Mouse (Mus musculus): Measurements from ENCODE around the gene Optn.
"Not testable (repeated sequence)": the region's sequence is repeated elsewhere in the genome, so short reads cannot be mapped to it uniquely, and the experiment has no call there.

Gene Optn

GRCm38 (mm10) chr2:5063299-5064205 is at the start of gene Optn:
Optn (minus strand) TSS chr2:5064051.
- peak; percentile 40 for DNase-seq (ENCODE audit: low read depth, low spot score)

GRCm38 (mm10) chr2:5112785-5113291 is 49.0 kb upstream of the Optn start:
- no peak for DNase-seq (ENCODE audit: low read depth, low spot score)

- no peak for DNase-seq (ENCODE audit: low read depth, low spot score)
Observed at GRCm38 (mm10) chr2:5102891-5103290, 39.0 kb upstream of the Optn start.

GRCm38 (mm10) chr2:5101743-5102245 is 37.9 kb upstream of the Optn start:
- no peak for DNase-seq (ENCODE audit: low read depth, low spot score)

- DNase-seq (ENCODE audit: low read depth, low spot score): peak; percentile 19
Observed at GRCm38 (mm10) chr2:5099176-5099575, 35.3 kb upstream of the Optn start.

GRCm38 (mm10) chr2:5097786-5098445 is 34.1 kb upstream of the Optn start:
- DNase-seq (ENCODE audit: low read depth, low spot score): no peak

GRCm38 (mm10) chr2:5095316-5095715 is 31.5 kb upstream of the Optn start:
- peak; percentile 84 for DNase-seq (ENCODE audit: low read depth, low spot score)

GRCm38 (mm10) chr2:5094876-5095275 is 31.0 kb upstream of the Optn start:
- peak; percentile 85 for DNase-seq (ENCODE audit: low read depth, low spot score)

GRCm38 (mm10) chr2:5090385-5090784 is 26.5 kb upstream of the Optn start:
- peak; percentile 68 for DNase-seq (ENCODE audit: low read depth, low spot score)

- no peak for DNase-seq (ENCODE audit: low read depth, low spot score)
Observed at GRCm38 (mm10) chr2:5087667-5088066, 23.8 kb upstream of the Optn start.

- DNase-seq (ENCODE audit: low read depth, low spot score): no peak
Observed at GRCm38 (mm10) chr2:5083739-5084138, 19.9 kb upstream of the Optn start.

GRCm38 (mm10) chr2:5080053-5080787 is 16.4 kb upstream of the Optn start:
- peak; percentile 80 for DNase-seq (ENCODE audit: low read depth, low spot score)

- no peak for DNase-seq (ENCODE audit: low read depth, low spot score)
Observed at GRCm38 (mm10) chr2:5077937-5078336, 14.1 kb upstream of the Optn start.

GRCm38 (mm10) chr2:5077490-5077889 is 13.6 kb upstream of the Optn start:
- no peak for DNase-seq (ENCODE audit: low read depth, low spot score)

- DNase-seq (ENCODE audit: low read depth, low spot score): no peak
Observed at GRCm38 (mm10) chr2:5075856-5076255, 12.0 kb upstream of the Optn start.

GRCm38 (mm10) chr2:5075432-5075831 is 11.6 kb upstream of the Optn start:
- DNase-seq (ENCODE audit: low read depth, low spot score): no peak

GRCm38 (mm10) chr2:5073785-5074184 is 9.9 kb upstream of the Optn start:
- DNase-seq (ENCODE audit: low read depth, low spot score): no peak

- peak; percentile 66 for DNase-seq (ENCODE audit: low read depth, low spot score)
Observed at GRCm38 (mm10) chr2:5067951-5068350, 4.1 kb upstream of the Optn start.

- not testable (repeated sequence) for DNase-seq (ENCODE audit: low read depth, low spot score)
Observed at GRCm38 (mm10) chr2:5067254-5067653, 3.4 kb upstream of the Optn start.

GRCm38 (mm10) chr2:5064247-5064646 is 396 bp upstream of the Optn start:
- no peak for DNase-seq (ENCODE audit: low read depth, low spot score)

GRCm38 (mm10) chr2:5062496-5063298 is 1.2 kb downstream of the Optn start:
- DNase-seq (ENCODE audit: low read depth, low spot score): no peak
